Mouse (Mus musculus): ENCODE data around the gene Kcnip3. TPM values are rescaled to one million over a fixed set of nuclear protein-coding genes. Genes with fewer than 3 reads are reported as not detected.

The Kcnip3 gene
- polyA plus RNA-seq, 1 experiment from 2014 or later: 2.6 TPM

- Histone ChIP-seq H3K4me2 (replicated peaks; ENCODE audit: low read depth, low read length) (no peak overlapping the region), H3K4me1 (replicated peaks; ENCODE audit: control insufficient read depth, insufficient read depth, low read length) (no peaks in the 10 kb centered on the region; the same call in 1 of the 2 replicates), H3K36me3 (ENCODE audit: control insufficient read depth, insufficient read depth, low read length) (no peaks in the 10 kb centered on the region), H3K9me3 (ENCODE audit: control insufficient read depth, low read length) (no peaks in the 10 kb centered on the region), H3K9ac (ENCODE audit: low read depth, low read length) (no peak overlapping the region), H3K27ac (ENCODE audit: low read depth, low read length) (no peak overlapping the region), H3K4me3 (ENCODE audit: low read depth, low read length) (no peak overlapping the region), H3K27me3 (ENCODE audit: control insufficient read depth, insufficient read depth, low read length) (peaks cover 37% of the 10 kb centered on the region)
- ATAC-seq (ENCODE audit: low FRiP score) (no peak), DNase-seq (ENCODE audit: low spot score) (peak; percentile 54)
- 27% methylated on average over 4 of the region's 4 CpGs for WGBS
These were observed 17.6 kb upstream of the Kcnip3 start for GRCm38 (mm10) chr2:127539494-127539893.

GRCm38 (mm10) chr2:127537548-127537947, 15.7 kb upstream of the Kcnip3 start:
- Histone ChIP-seq H3K4me3 (ENCODE audit: low read depth, low read length) (no peak overlapping the region), H3K27ac (ENCODE audit: low read depth, low read length) (no peak overlapping the region), H3K27me3 (ENCODE audit: control insufficient read depth, insufficient read depth, low read length) (peaks cover 33% of the 10 kb centered on the region), H3K4me1 (replicated peaks; ENCODE audit: control insufficient read depth, insufficient read depth, low read length) (no peaks in the 10 kb centered on the region; the same call in 1 of the 2 replicates), H3K4me2 (replicated peaks; ENCODE audit: low read depth, low read length) (no peak overlapping the region), H3K9ac (ENCODE audit: low read depth, low read length) (no peak overlapping the region), H3K36me3 (ENCODE audit: control insufficient read depth, insufficient read depth, low read length) (no peaks in the 10 kb centered on the region), H3K9me3 (ENCODE audit: control insufficient read depth, low read length) (no peaks in the 10 kb centered on the region)
- ATAC-seq (ENCODE audit: low FRiP score) (no peak), DNase-seq (ENCODE audit: low spot score) (no peak)
- WGBS: 66% methylated on average over 3 of the region's 3 CpGs

- DNase-seq (ENCODE audit: low spot score): no peak
- H3K4me2 ChIP-seq (replicated peaks; ENCODE audit: low read depth, low read length): no peak overlapping the region
These were observed 13.5 kb upstream of the Kcnip3 start for GRCm38 (mm10) chr2:127535363-127535762.

GRCm38 (mm10) chr2:127532379-127532778, 10.5 kb upstream of the Kcnip3 start:
- peaks cover 3% of the 10 kb centered on the region; the same call in 1 of the 2 replicates for H3K27me3 ChIP-seq (ENCODE audit: control insufficient read depth, insufficient read depth, low read length)
- H3K4me3 ChIP-seq (ENCODE audit: low read depth, low read length): no peak overlapping the region
- no peaks in the 10 kb centered on the region for H3K4me1 ChIP-seq (replicated peaks; ENCODE audit: control insufficient read depth, insufficient read depth, low read length)
- ATAC-seq (ENCODE audit: low FRiP score): no peak
- H3K36me3 ChIP-seq (ENCODE audit: control insufficient read depth, insufficient read depth, low read length): no peaks in the 10 kb centered on the region
- H3K27ac ChIP-seq (ENCODE audit: low read depth, low read length): no peak overlapping the region
- H3K4me2 ChIP-seq (replicated peaks; ENCODE audit: low read depth, low read length): no peak overlapping the region
- 14% methylated on average over 9 of the region's 9 CpGs for WGBS
- DNase-seq (ENCODE audit: low spot score): peak; percentile 63
- no peak overlapping the region for H3K9ac ChIP-seq (ENCODE audit: low read depth, low read length)
- H3K9me3 ChIP-seq (ENCODE audit: control insufficient read depth, low read length): no peaks in the 10 kb centered on the region

More at GRCm38 (mm10) chr2:127535363-127535762, 13.5 kb upstream of the Kcnip3 start:
- Histone ChIP-seq H3K27me3 (ENCODE audit: control insufficient read depth, insufficient read depth, low read length) (peaks cover 15% of the 10 kb centered on the region), H3K9me3 (ENCODE audit: control insufficient read depth, low read length) (no peaks in the 10 kb centered on the region), H3K4me1 (replicated peaks; ENCODE audit: control insufficient read depth, insufficient read depth, low read length) (no peaks in the 10 kb centered on the region), H3K9ac (ENCODE audit: low read depth, low read length) (no peak overlapping the region), H3K36me3 (ENCODE audit: control insufficient read depth, insufficient read depth, low read length) (no peaks in the 10 kb centered on the region), H3K27ac (ENCODE audit: low read depth, low read length) (no peak overlapping the region), H3K4me3 (ENCODE audit: low read depth, low read length) (no peak overlapping the region)
- WGBS: 84% methylated on average over 9 of the region's 9 CpGs
- no peak for ATAC-seq (ENCODE audit: low FRiP score)

- Histone ChIP-seq H3K27me3 (ENCODE audit: control insufficient read depth, insufficient read depth, low read length) (peaks cover 3% of the 10 kb centered on the region; the same call in 1 of the 2 replicates), H3K27ac (ENCODE audit: low read depth, low read length) (no peak overlapping the region), H3K4me2 (replicated peaks; ENCODE audit: low read depth, low read length) (no peak overlapping the region), H3K9me3 (ENCODE audit: control insufficient read depth, low read length) (no peaks in the 10 kb centered on the region), H3K4me1 (replicated peaks; ENCODE audit: control insufficient read depth, insufficient read depth, low read length) (no peaks in the 10 kb centered on the region), H3K9ac (ENCODE audit: low read depth, low read length) (no peak overlapping the region), H3K4me3 (ENCODE audit: low read depth, low read length) (no peak overlapping the region), H3K36me3 (ENCODE audit: control insufficient read depth, insufficient read depth, low read length) (no peaks in the 10 kb centered on the region)
- no peak for ATAC-seq (ENCODE audit: low FRiP score)
- DNase-seq (ENCODE audit: low spot score): no peak
- WGBS: 88% methylated on average over 2 of the region's 2 CpGs
These were observed 9.7 kb upstream of the Kcnip3 start for GRCm38 (mm10) chr2:127531592-127531991.

- no peak overlapping the region for H3K4me3 ChIP-seq (ENCODE audit: low read depth, low read length)
These were observed 8.5 kb upstream of the Kcnip3 start for GRCm38 (mm10) chr2:127530418-127530817.

GRCm38 (mm10) chr2:127525004-127525775, 3.3 kb upstream of the Kcnip3 start:
- ATAC-seq (ENCODE audit: low FRiP score): no peak
- 82% methylated on average over 3 of the region's 3 CpGs for WGBS
- H3K9me3 ChIP-seq (ENCODE audit: control insufficient read depth, low read length): no peaks in the 10 kb centered on the region

More at GRCm38 (mm10) chr2:127530418-127530817, 8.5 kb upstream of the Kcnip3 start:
- Histone ChIP-seq H3K9ac (ENCODE audit: low read depth, low read length) (no peak overlapping the region), H3K9me3 (ENCODE audit: control insufficient read depth, low read length) (no peaks in the 10 kb centered on the region), H3K27ac (ENCODE audit: low read depth, low read length) (no peak overlapping the region), H3K4me2 (replicated peaks; ENCODE audit: low read depth, low read length) (no peak overlapping the region), H3K27me3 (ENCODE audit: control insufficient read depth, insufficient read depth, low read length) (peaks cover 3% of the 10 kb centered on the region; the same call in 1 of the 2 replicates), H3K4me1 (replicated peaks; ENCODE audit: control insufficient read depth, insufficient read depth, low read length) (no peaks in the 10 kb centered on the region), H3K36me3 (ENCODE audit: control insufficient read depth, insufficient read depth, low read length) (no peaks in the 10 kb centered on the region)
- 72% methylated on average over 3 of the region's 3 CpGs for WGBS
- no peak for DNase-seq (ENCODE audit: low spot score)
- ATAC-seq (ENCODE audit: low FRiP score): no peak

GRCm38 (mm10) chr2:127523950-127524729, 2.2 kb upstream of the Kcnip3 start:
- Histone ChIP-seq H3K36me3 (ENCODE audit: control insufficient read depth, insufficient read depth, low read length) (no peaks in the 10 kb centered on the region), H3K9ac (ENCODE audit: low read depth, low read length) (no peak overlapping the region), H3K4me3 (ENCODE audit: low read depth, low read length) (no peak overlapping the region), H3K27ac (ENCODE audit: low read depth, low read length) (no peak overlapping the region), H3K27me3 (ENCODE audit: control insufficient read depth, insufficient read depth, low read length) (no peaks in the 10 kb centered on the region), H3K4me2 (replicated peaks; ENCODE audit: low read depth, low read length) (no peak overlapping the region), H3K9me3 (ENCODE audit: control insufficient read depth, low read length) (no peaks in the 10 kb centered on the region), H3K4me1 (replicated peaks; ENCODE audit: control insufficient read depth, insufficient read depth, low read length) (peaks cover 2% of the 10 kb centered on the region; the same call in 1 of the 2 replicates)
- no peak for DNase-seq (ENCODE audit: low spot score)
- WGBS: 61% methylated on average over 7 of the region's 7 CpGs
- ATAC-seq (ENCODE audit: low FRiP score): no peak

More at GRCm38 (mm10) chr2:127525004-127525775, 3.3 kb upstream of the Kcnip3 start:
- Histone ChIP-seq H3K4me2 (replicated peaks; ENCODE audit: low read depth, low read length) (no peak overlapping the region), H3K4me3 (ENCODE audit: low read depth, low read length) (no peak overlapping the region), H3K27ac (ENCODE audit: low read depth, low read length) (no peak overlapping the region), H3K4me1 (replicated peaks; ENCODE audit: control insufficient read depth, insufficient read depth, low read length) (peaks cover 2% of the 10 kb centered on the region; the same call in 1 of the 2 replicates), H3K36me3 (ENCODE audit: control insufficient read depth, insufficient read depth, low read length) (no peaks in the 10 kb centered on the region), H3K27me3 (ENCODE audit: control insufficient read depth, insufficient read depth, low read length) (no peaks in the 10 kb centered on the region), H3K9ac (ENCODE audit: low read depth, low read length) (no peak overlapping the region)
- no peak for DNase-seq (ENCODE audit: low spot score)

All from hindbrain, embryonic 11.5 days (tissue).